ENCODE assay signal across 24 mouse cellular contexts in the genomic region with DNA sequence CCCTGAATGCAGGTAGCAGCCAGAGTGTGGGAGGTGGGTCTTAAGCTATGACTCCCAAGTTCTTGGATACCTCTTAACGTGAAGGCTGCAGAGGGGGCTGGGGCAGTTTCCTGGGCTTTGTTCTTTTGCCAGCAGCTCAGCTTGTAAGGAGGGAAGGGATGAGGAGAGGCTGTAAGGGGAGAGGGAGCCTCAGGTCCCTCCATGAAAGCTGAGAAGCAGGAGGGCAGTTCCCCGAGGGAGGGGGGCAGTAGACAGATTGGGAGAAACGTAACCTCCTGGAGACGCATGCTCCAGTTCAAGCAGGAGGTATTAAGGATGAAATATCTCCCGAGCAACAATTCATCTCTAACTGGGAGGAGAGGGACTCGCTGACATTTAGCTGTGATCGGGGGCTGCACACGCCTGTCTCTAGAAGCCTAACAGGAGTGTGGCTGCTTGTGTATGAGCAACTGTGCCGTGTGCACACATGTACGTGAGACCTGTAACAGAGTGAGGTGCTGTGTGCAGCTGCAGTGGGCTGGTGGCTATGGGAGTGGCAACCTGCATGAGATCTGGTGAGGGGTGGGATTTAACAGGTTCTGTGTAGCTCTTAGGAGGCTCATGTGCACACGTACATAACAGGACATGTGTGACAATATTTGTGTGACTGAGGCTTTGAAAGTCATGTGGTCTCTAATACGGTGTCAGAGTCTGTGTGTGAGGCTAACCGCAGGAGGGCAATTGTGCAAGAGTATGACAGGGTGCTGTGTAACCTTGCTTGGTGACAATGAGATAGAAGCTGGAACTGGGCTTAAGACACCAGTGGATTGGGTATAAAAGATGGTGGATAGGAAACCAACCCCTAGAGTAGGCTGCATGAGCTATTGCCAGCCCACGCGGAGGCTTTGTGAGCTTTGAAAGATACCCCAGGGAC. TPM values are rescaled to one million over a fixed set of nuclear protein-coding genes. Genes with fewer than 3 reads are reported as not detected.
DNase-seq lines count a peak whose midpoint lies in the region; ATAC-seq and TF ChIP-seq lines count a peak whose summit lies in the region.
"Had no signal": no experiment of that assay in that cellular context is flagged by ENCODE, and none has a peak within 500 bp of the region (broad histone marks: within the 10 kb centered on the region; RNA-seq: fewer than 3 reads in every experiment).

No protein-coding gene starts in this region.

- H3K36me3 ChIP-seq in kidney, postnatal 0 days (ENCODE audit: insufficient read depth, low read length) = no peaks in the 10 kb centered on the region
- H3K36me3 ChIP-seq in embryonic facial prominence, embryonic 13.5 days = no peaks in the 10 kb centered on the region
- no peaks in the 10 kb centered on the region for H3K36me3 ChIP-seq in liver, postnatal 0 days (replicated peaks; ENCODE audit: insufficient read depth, low read length)
- H3K36me3 ChIP-seq: embryonic facial prominence, embryonic 15.5 days; limb, embryonic 15.5 days had no signal

- no peak overlapping the region for H3K9ac ChIP-seq in kidney, postnatal 0 days (ENCODE audit: low read depth, low read length)
- H3K9ac ChIP-seq in embryonic facial prominence, embryonic 13.5 days = no peak overlapping the region
- no peak overlapping the region for H3K9ac ChIP-seq in liver, postnatal 0 days (replicated peaks)
- H3K9ac ChIP-seq: embryonic facial prominence, embryonic 15.5 days; limb, embryonic 15.5 days had no signal

- no peak for ATAC-seq in kidney, postnatal 0 days (replicated peaks; ENCODE audit: low FRiP score, low read depth)
- no peak for ATAC-seq in embryonic facial prominence, embryonic 13.5 days (ENCODE audit: insufficient number of reproducible peaks, insufficient read depth, low FRiP score, low TSS enrichment, low read depth)
- ATAC-seq in megakaryocyte, adult 5-6 weeks (ENCODE audit: poor library complexity, severe bottlenecking) = peak; percentile 49
- no peak for ATAC-seq in liver, postnatal 0 days

- no peak for TF ChIP-seq CTCF in kidney, postnatal 0 days (IDR thresholded peaks at IDR 0.05; ENCODE audit: low read depth)
- no peak for TF ChIP-seq CTCF in liver, postnatal 0 days (IDR thresholded peaks at IDR 0.05; ENCODE audit: low read depth)

- no peak for TF ChIP-seq EP300 in liver, postnatal 0 days (IDR thresholded peaks at IDR 0.05; ENCODE audit: low read depth)

- DNase-seq in gastrocnemius, adult 18-20 months (ENCODE audit: low spot score) = peak; percentile 15
- DNase-seq in gastrocnemius, postnatal 10 days = no peak
- peak; percentile 54 for DNase-seq in kidney, postnatal 0 days (ENCODE audit: low spot score)
- DNase-seq in kidney, adult 11 months = no peak
- no peak for DNase-seq in liver, postnatal 0 days
- DNase-seq in right cerebral cortex, adult 2 months (ENCODE audit: low spot score in 2 of 2) = no peak
- DNase-seq: adrenal gland, postnatal 14 days; cerebellum, adult 11-12 months; cerebellum, postnatal 36 days; heart, adult 11 months; kidney, adult 18-20 months; lung, postnatal 14 days; thymus, adult 18-20 months had no signal

- H3K4me3 ChIP-seq in kidney, postnatal 0 days (replicated peaks; ENCODE audit: low read depth, low read length) = no peak overlapping the region
- no peak overlapping the region for H3K4me3 ChIP-seq in embryonic facial prominence, embryonic 13.5 days
- no peak overlapping the region for H3K4me3 ChIP-seq in liver, postnatal 0 days (ENCODE audit: low read depth, low read length)
- H3K4me3 ChIP-seq: embryonic facial prominence, embryonic 15.5 days; left cerebral cortex, adult 2 months; limb, embryonic 15.5 days had no signal

- H3K4me2 ChIP-seq in kidney, postnatal 0 days (ENCODE audit: low read length) = no peak overlapping the region
- H3K4me2 ChIP-seq in embryonic facial prominence, embryonic 13.5 days = 0 out of 2 replicates have a peak overlapping the region, but pooled peaks have one; percentile 16
- no peak overlapping the region for H3K4me2 ChIP-seq in liver, postnatal 0 days (ENCODE audit: low read depth, low read length)
- H3K4me2 ChIP-seq: embryonic facial prominence, embryonic 15.5 days; limb, embryonic 15.5 days had no signal

- 0 out of 2 replicates have a peak, but pooled peaks cover 4% of the 10 kb centered on the region for H3K4me1 ChIP-seq in kidney, postnatal 0 days (replicated peaks; ENCODE audit: insufficient read depth, low read length)
- peaks cover 7% of the 10 kb centered on the region for H3K4me1 ChIP-seq in embryonic facial prominence, embryonic 13.5 days
- no peaks in the 10 kb centered on the region for H3K4me1 ChIP-seq in liver, postnatal 0 days (ENCODE audit: insufficient read depth)

- no peaks in the 10 kb centered on the region for H3K9me3 ChIP-seq in kidney, postnatal 0 days (replicated peaks; ENCODE audit: low read length)
- no peaks in the 10 kb centered on the region for H3K9me3 ChIP-seq in embryonic facial prominence, embryonic 13.5 days
- no peaks in the 10 kb centered on the region for H3K9me3 ChIP-seq in liver, postnatal 0 days (ENCODE audit: low read length)
- H3K9me3 ChIP-seq: embryonic facial prominence, embryonic 15.5 days; limb, embryonic 15.5 days had no signal

- 41% methylated on average over 15 of the region's 15 CpGs for WGBS in kidney, postnatal 0 days
- 46% methylated on average over 15 of the region's 15 CpGs for WGBS in embryonic facial prominence, embryonic 13.5 days
- 57% methylated on average over 15 of the region's 15 CpGs for WGBS in liver, postnatal 0 days (ENCODE audit: insufficient replicate concordance)

- no peak overlapping the region for H3K27ac ChIP-seq in kidney, postnatal 0 days
- H3K27ac ChIP-seq in embryonic facial prominence, embryonic 13.5 days = no peak overlapping the region
- H3K27ac ChIP-seq in liver, postnatal 0 days (ENCODE audit: low read depth) = no peak overlapping the region
- H3K27ac ChIP-seq: embryonic facial prominence, embryonic 15.5 days; left cerebral cortex, adult 2 months; limb, embryonic 15.5 days had no signal

- no peaks in the 10 kb centered on the region for H3K27me3 ChIP-seq in kidney, postnatal 0 days (ENCODE audit: insufficient read depth, low read length)
- H3K27me3 ChIP-seq in embryonic facial prominence, embryonic 13.5 days = peaks cover 20% of the 10 kb centered on the region
- H3K27me3 ChIP-seq in liver, postnatal 0 days (ENCODE audit: insufficient read depth, low read length) = 0 out of 2 replicates have a peak, but pooled peaks cover 5% of the 10 kb centered on the region
- H3K27me3 ChIP-seq: limb, embryonic 15.5 days had no signal

RNA-seq across cellular contexts. Expression of gene Lbx1, which starts 22.1 kb away (rescaled TPM):
- 10 to 100 TPM; 62.4 to 63.1 TPM for total RNA-seq in gastrocnemius, adult 18-20 months (2021)
- total RNA-seq in gastrocnemius, postnatal 10 days (2021) = 10 to 100 TPM; 35.2 to 36.1 TPM
- 0.04 TPM in 1 of 2 replicates, not detected in the other for polyA plus RNA-seq in kidney, postnatal 0 days (2015; fragmentation: Nextera tagmentation; extraction: Ambion mirVana)
- 0.17 and 0.27 TPM in 2 replicates for polyA plus RNA-seq in embryonic facial prominence, embryonic 13.5 days (2015; fragmentation: Nextera tagmentation; extraction: Ambion mirVana)
- total RNA-seq in megakaryocyte, adult 5-6 weeks (2015) = not detected in 2 replicates
- total RNA-seq in megakaryocyte, adult 5-6 weeks (2017) = not detected in 2 replicates
- 0.04 TPM in 1 of 2 replicates, not detected in the other for polyA plus RNA-seq in liver, postnatal 0 days (2015; fragmentation: Nextera tagmentation; extraction: Ambion mirVana)
- total RNA-seq: adrenal gland, postnatal 14 days; layer of hippocampus, adult 18-20 months; left cerebral cortex, adult 2 months; monocyte, adult 5-6 weeks; neutrophil, adult 5-6 weeks had no signal
- polyA plus RNA-seq: forebrain, embryonic 11.5 days; heart, embryonic 16.5 days; liver, embryonic 16.5 days had no signal

Comparison
In these comparisons a context has a peak if more than half of its experiments do, and no peak if none do; other contexts are left out.
1. DNase-seq: peak in gastrocnemius, adult 18-20 months (single experiment) and kidney, postnatal 0 days (single experiment); none in gastrocnemius, postnatal 10 days (single experiment), kidney, adult 11 months (single experiment), liver, postnatal 0 days (single experiment) and right cerebral cortex, adult 2 months (0 of 2).
2. RNA of gene Lbx1, which starts 22.1 kb away (total RNA-seq): 62.4 to 63.1 TPM in gastrocnemius, adult 18-20 months and 35.2 to 36.1 TPM in gastrocnemius, postnatal 10 days; not detected in megakaryocyte, adult 5-6 weeks; every median in the first group is over 10 times any median in the second.